Mouse (Mus musculus): ENCODE data around the gene Crygn.

Crygn gene

GRCm38 (mm10) chr5:24713199-24713598 lies 44.6 kb downstream of the Crygn start:
- DNase-seq (ENCODE audit: extremely low read depth, insufficient read length, low spot score), result no peak

GRCm38 (mm10) chr5:24711615-24712014 lies 46.2 kb downstream of the Crygn start:
- no peak for DNase-seq (ENCODE audit: extremely low read depth, insufficient read length, low spot score)

GRCm38 (mm10) chr5:24709962-24710361 lies 47.8 kb downstream of the Crygn start:
- no peak for DNase-seq (ENCODE audit: extremely low read depth, insufficient read length, low spot score)

DNA sequence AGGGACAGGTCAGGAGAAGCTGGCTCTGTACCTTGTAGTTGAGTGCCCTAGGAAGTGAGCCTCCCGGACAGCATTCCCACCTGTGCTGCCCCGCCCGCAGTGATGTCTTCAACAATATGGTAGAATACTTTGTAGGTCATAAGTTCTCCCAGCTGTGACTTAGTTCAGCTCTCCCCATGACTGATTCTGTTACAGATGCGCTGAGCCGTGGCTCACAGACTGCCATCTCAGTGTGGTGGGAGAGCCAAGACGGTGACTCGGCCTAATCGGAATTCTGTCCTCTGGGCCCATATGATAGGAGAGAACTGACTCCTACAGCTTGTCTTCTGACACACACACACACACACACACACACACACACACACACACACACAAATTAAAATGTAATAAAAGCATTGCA lies 53.2 kb downstream of the Crygn start:
- DNase-seq (ENCODE audit: extremely low read depth, insufficient read length, low spot score), result peak; percentile 38

- DNase-seq (ENCODE audit: extremely low read depth, insufficient read length, low spot score), result no peak
Measured at GRCm38 (mm10) chr5:24701271-24701670, 56.5 kb downstream of the Crygn start.
